In genomic region chr10:127526681-127527080, GRCm38 (mm10) we compare ENCODE assay signal across 8 mouse cellular contexts. TPM values are rescaled to one million over a fixed set of nuclear protein-coding genes. Genes with fewer than 3 reads are reported as not detected.
DNase-seq lines count a peak whose midpoint lies in the region; ATAC-seq and TF ChIP-seq lines count a peak whose summit lies in the region.

No protein-coding gene starts in this region.

- H3K9ac ChIP-seq in heart, embryonic 15.5 days = peak overlapping the region; percentile 33; the same call in 1 of the 2 replicates
- 0 out of 2 replicates have a peak overlapping the region, but pooled peaks have one; percentile 27 for H3K9ac ChIP-seq in kidney, postnatal 0 days (ENCODE audit: low read depth, low read length)

- DNase-seq in thymus, adult 2 months = no peak
- DNase-seq in thymus, adult 18-20 months = no peak
- DNase-seq in kidney, postnatal 0 days (ENCODE audit: low spot score) = peak; percentile 73
- DNase-seq in testis, postnatal 10 days (ENCODE audit: low spot score) = peak; percentile 80
- DNase-seq in left cerebral cortex, postnatal 36 days (ENCODE audit: low spot score in 2 of 2) = no peak

- 2% methylated on average over 26 of the region's 26 CpGs for WGBS in thymus, adult 2 months
- under 1% methylated on average over 26 of the region's 26 CpGs for WGBS in heart, embryonic 15.5 days
- WGBS in kidney, postnatal 0 days = under 1% methylated on average over 26 of the region's 26 CpGs

- peaks cover 24% of the 10 kb centered on the region for H3K4me1 ChIP-seq in thymus, adult 2 months (replicated peaks; ENCODE audit: control insufficient read depth, insufficient read depth, low read length)
- H3K4me1 ChIP-seq in heart, embryonic 15.5 days (replicated peaks) = peaks cover 32% of the 10 kb centered on the region
- H3K4me1 ChIP-seq in kidney, postnatal 0 days (replicated peaks; ENCODE audit: insufficient read depth, low read length) = peaks cover 10% of the 10 kb centered on the region

- peaks cover 38% of the 10 kb centered on the region for H3K27me3 ChIP-seq in thymus, adult 2 months (ENCODE audit: control insufficient read depth, insufficient read depth, low read length)
- peaks cover 88% of the 10 kb centered on the region for H3K27me3 ChIP-seq in heart, embryonic 15.5 days
- peaks cover 75% of the 10 kb centered on the region for H3K27me3 ChIP-seq in kidney, postnatal 0 days (ENCODE audit: insufficient read depth, low read length)

- H3K36me3 ChIP-seq in thymus, adult 2 months (ENCODE audit: control insufficient read depth, insufficient read depth, low read length) = no peaks in the 10 kb centered on the region
- no peaks in the 10 kb centered on the region for H3K36me3 ChIP-seq in heart, embryonic 15.5 days
- H3K36me3 ChIP-seq in kidney, postnatal 0 days (ENCODE audit: insufficient read depth, low read length) = no peaks in the 10 kb centered on the region

- no peak overlapping the region for H3K27ac ChIP-seq in thymus, adult 2 months (ENCODE audit: control insufficient read depth, insufficient read depth, low read length)
- no peak overlapping the region for H3K27ac ChIP-seq in heart, embryonic 15.5 days
- H3K27ac ChIP-seq in kidney, postnatal 0 days = no peak overlapping the region

- peak; percentile 54; the same call in 1 of the 2 replicates for TF ChIP-seq CTCF in thymus, adult 2 months (IDR thresholded peaks at IDR 0.05; ENCODE audit: borderline replicate concordance, control insufficient read depth, extremely low read depth, insufficient read depth, low read length, poor library complexity)
- TF ChIP-seq CTCF in kidney, postnatal 0 days (IDR thresholded peaks at IDR 0.05; ENCODE audit: low read depth) = peak; percentile 66

- H3K9me3 ChIP-seq in heart, embryonic 15.5 days (replicated peaks) = no peaks in the 10 kb centered on the region
- H3K9me3 ChIP-seq in kidney, postnatal 0 days (replicated peaks; ENCODE audit: low read length) = no peaks in the 10 kb centered on the region

- peak overlapping the region; percentile 64 for H3K4me2 ChIP-seq in heart, embryonic 15.5 days
- H3K4me2 ChIP-seq in kidney, postnatal 0 days (ENCODE audit: low read length) = peak overlapping the region; percentile 50

- ATAC-seq in common myeloid progenitor, adult 5-6 weeks (replicated peaks; ENCODE audit: low read depth, poor library complexity, severe bottlenecking) = peak; percentile 55
- no peak for ATAC-seq in heart, embryonic 15.5 days (replicated peaks; ENCODE audit: insufficient number of reproducible peaks, insufficient read depth, low FRiP score, low read depth)
- ATAC-seq in kidney, postnatal 0 days (replicated peaks; ENCODE audit: low FRiP score, low read depth) = peak; percentile 65; the same call in 1 of the 2 replicates
- ATAC-seq in megakaryocyte, adult 5-6 weeks (ENCODE audit: poor library complexity, severe bottlenecking) = peak; percentile 72

- no peak overlapping the region for H3K4me3 ChIP-seq in thymus, adult 2 months (ENCODE audit: control insufficient read depth, insufficient read depth, low read length)
- peak overlapping the region; percentile 44 for H3K4me3 ChIP-seq in heart, embryonic 15.5 days
- H3K4me3 ChIP-seq in kidney, postnatal 0 days (replicated peaks; ENCODE audit: low read depth, low read length) = peak overlapping the region; percentile 24

- no peak for TF ChIP-seq POLR2A in thymus, adult 2 months (IDR thresholded peaks at IDR 0.05; ENCODE audit: control insufficient read depth, extremely low read depth, insufficient read depth, low read length, poor library complexity)

- intact Hi-C loops in left cerebral cortex, postnatal 36 days (cut with DNase I) = no loop called here

RNA-seq across cellular contexts. Expression of gene Shmt2, which starts 4.4 kb away (rescaled TPM):
- polyA plus RNA-seq in thymus, adult 2 months (2012; rRNA removed) = 171 and 198 TPM in 2 replicates
- total RNA-seq in common myeloid progenitor, adult 5-6 weeks (2017) = 115 and 119 TPM in 2 replicates
- 89.8 and 106 TPM in 2 replicates for polyA plus RNA-seq in heart, embryonic 15.5 days (2015; fragmentation: Nextera tagmentation; extraction: Ambion mirVana)
- polyA plus RNA-seq in kidney, postnatal 0 days (2015; fragmentation: Nextera tagmentation; extraction: Ambion mirVana) = 71.1 and 76.0 TPM in 2 replicates
- total RNA-seq in megakaryocyte, adult 5-6 weeks (2015) = 31.3 and 31.9 TPM in 2 replicates
- 27.8 and 33.1 TPM in 2 replicates for total RNA-seq in megakaryocyte, adult 5-6 weeks (2017)
- 10 to 100 TPM; 22.8 to 29.9 TPM for total RNA-seq in left cerebral cortex, postnatal 36 days (2021)

RNA-seq across cellular contexts. Expression of gene Nxph4, which starts 7.7 kb away (rescaled TPM):
- polyA plus RNA-seq in thymus, adult 2 months (2012; rRNA removed) = 0.06 and 0.20 TPM in 2 replicates
- not detected in 2 replicates for total RNA-seq in common myeloid progenitor, adult 5-6 weeks (2017)
- polyA plus RNA-seq in heart, embryonic 15.5 days (2015; fragmentation: Nextera tagmentation; extraction: Ambion mirVana) = 1.2 and 2.9 TPM in 2 replicates
- polyA plus RNA-seq in kidney, postnatal 0 days (2015; fragmentation: Nextera tagmentation; extraction: Ambion mirVana) = 0.93 and 1.1 TPM in 2 replicates
- not detected in 2 replicates for total RNA-seq in megakaryocyte, adult 5-6 weeks (2015)
- not detected in 2 replicates for total RNA-seq in megakaryocyte, adult 5-6 weeks (2017)
- total RNA-seq in left cerebral cortex, postnatal 36 days (2021) = 1 to 10 TPM; 6.0 to 7.6 TPM

RNA-seq across cellular contexts. Expression of gene Ndufa4l2, which starts 11.9 kb away (rescaled TPM):
- 6.2 and 13.5 TPM in 2 replicates for polyA plus RNA-seq in thymus, adult 2 months (2012; rRNA removed)
- total RNA-seq in common myeloid progenitor, adult 5-6 weeks (2017) = not detected in 2 replicates
- 49.7 and 53.6 TPM in 2 replicates for polyA plus RNA-seq in heart, embryonic 15.5 days (2015; fragmentation: Nextera tagmentation; extraction: Ambion mirVana)
- 57.8 and 63.2 TPM in 2 replicates for polyA plus RNA-seq in kidney, postnatal 0 days (2015; fragmentation: Nextera tagmentation; extraction: Ambion mirVana)
- not detected in 2 replicates for total RNA-seq in megakaryocyte, adult 5-6 weeks (2015)
- not detected in 2 replicates for total RNA-seq in megakaryocyte, adult 5-6 weeks (2017)
- total RNA-seq in left cerebral cortex, postnatal 36 days (2021) = 1 to 10 TPM; 2.1 to 4.9 TPM

RNA-seq across cellular contexts. Expression of gene Stac3, which starts 25.2 kb away (rescaled TPM):
- polyA plus RNA-seq in thymus, adult 2 months (2012; rRNA removed) = 2.2 and 3.9 TPM in 2 replicates
- total RNA-seq in common myeloid progenitor, adult 5-6 weeks (2017) = not detected in 2 replicates
- polyA plus RNA-seq in heart, embryonic 15.5 days (2015; fragmentation: Nextera tagmentation; extraction: Ambion mirVana) = 0.62 and 1.1 TPM in 2 replicates
- polyA plus RNA-seq in kidney, postnatal 0 days (2015; fragmentation: Nextera tagmentation; extraction: Ambion mirVana) = 0.16 and 0.31 TPM in 2 replicates
- 1.2 TPM in 1 of 2 replicates, not detected in the other for total RNA-seq in megakaryocyte, adult 5-6 weeks (2015)
- total RNA-seq in megakaryocyte, adult 5-6 weeks (2017) = 0.40 TPM in 1 of 2 replicates, not detected in the other
- total RNA-seq in left cerebral cortex, postnatal 36 days (2021) = 1 to 10 TPM; 1.7 to 2.9 TPM

Comparison
In these comparisons a context has a peak if more than half of its experiments do, and no peak if none do; other contexts are left out.
1. DNase-seq: peak in kidney, postnatal 0 days (single experiment) and testis, postnatal 10 days (single experiment); none in thymus, adult 2 months (single experiment), thymus, adult 18-20 months (0 of 2) and left cerebral cortex, postnatal 36 days (0 of 2).